Mouse (Mus musculus) liver, embryonic 14.5 days (tissue): ENCODE measurements around the gene B3gnt2. TPM values are rescaled to one million over a fixed set of nuclear protein-coding genes. Genes with fewer than 3 reads are reported as not detected.

Experiments
- ATAC-seq: fragments of 200-750 bp; cut with Nextera tagmentation; 2 replicates; pipeline ENCODE4 v1.8.0; 2017; ENCODE audit warnings: moderate number of reproducible peaks, mild to moderate bottlenecking, moderate library complexity; ENCODE audit not compliant: insufficient read depth
- DNase-seq, 3 experiments: peaks; one replicate each; pipeline ENCODE4 v3.0.0-alpha.2; 2012 to 2013; ENCODE audit warnings: low read depth in 3 of 3, low spot score in 3 of 3
- H3K27ac ChIP-seq: fragments of 300-500 bp; sonication (generic); 2 replicates; pipeline ENCODE4 v1.5.1; 2014; ENCODE audit warnings: moderate library complexity, mild to moderate bottlenecking, control low read depth, inconsistent platforms
- H3K27me3 ChIP-seq: fragments of 300-500 bp; sonication (generic); 2 replicates; pipeline ENCODE4 v1.6.1; 2014; ENCODE audit warnings: mild to moderate bottlenecking, low read length, moderate library complexity; ENCODE audit not compliant: control insufficient read depth, insufficient read depth
- H3K36me3 ChIP-seq: fragments of 300-500 bp; sonication (generic); replicated peaks from 2 replicates; pipeline ENCODE4 v1.6.1; 2014; ENCODE audit warnings: low read depth; ENCODE audit not compliant: control insufficient read depth, insufficient read depth
- H3K4me1 ChIP-seq, 2 experiments: fragments of 200-500 bp in 1 of 2; fragments of 300-500 bp in 1 of 2; sonication (generic) in 1 of 2; replicated peaks; 2 replicates each; pipeline ENCODE4 v1.6.1; 2012 to 2014; ENCODE audit warnings: antibody characterized with exemption in 1 of 2, inconsistent platforms in 1 of 2, low read length in 1 of 2; ENCODE audit not compliant: control insufficient read depth in 2 of 2, insufficient read depth in 2 of 2
- H3K4me2 ChIP-seq: fragments of 300-500 bp; sonication (generic); 2 replicates; pipeline ENCODE4 v1.6.1; 2014; ENCODE audit warnings: low read depth, mild to moderate bottlenecking, control low read depth, moderate library complexity
- H3K4me3 ChIP-seq, 2 experiments: fragments of 200-500 bp in 1 of 2; fragments of 300-500 bp in 1 of 2; sonication (generic) in 1 of 2; 2 replicates each; pipeline ENCODE4 v1.5.1; 2012 to 2014; ENCODE audit warnings: low read depth in 2 of 2, low read length in 2 of 2, mild to moderate bottlenecking in 2 of 2, control low read depth in 1 of 2, inconsistent platforms in 1 of 2, moderate library complexity in 1 of 2; ENCODE audit not compliant: insufficient read depth in 1 of 2
- H3K9ac ChIP-seq: fragments of 300-500 bp; sonication (generic); replicated peaks from 2 replicates; pipeline ENCODE4 v1.6.1; 2014; ENCODE audit warnings: mild to moderate bottlenecking, control low read depth, moderate library complexity
- H3K9me3 ChIP-seq: fragments of 300-500 bp; sonication (generic); 2 replicates; pipeline ENCODE4 v1.6.1; 2016; ENCODE audit warnings: low read length, mixed read lengths; ENCODE audit not compliant: control insufficient read depth
- CTCF ChIP-seq: IDR thresholded peaks from 2 replicates; pipeline ENCODE4 v1.5.1; 2016; ENCODE audit warnings: antibody characterized with exemption, low read depth, control low read depth
- EP300 ChIP-seq: IDR thresholded peaks from 2 replicates; pipeline ENCODE4 v1.6.1; 2016; ENCODE audit warnings: antibody characterized with exemption, low read depth
- WGBS: fragments of 180-500 bp; shearing (Covaris S2); extraction: QIAGEN DNeasy Blood & Tissue Kit; methylation state at CpG from one replicate; pipeline ENCODE4 v1.1.7; 2014; ENCODE audit not compliant: insufficient replicate concordance; 5-methylcytosine and 5-hydroxymethylcytosine counted together
- polyA plus RNA-seq, 2 experiments: library from polyadenylated mRNA; depleted of rRNA in 1 of 2; stranded (reverse) in 1 of 2; unstranded in 1 of 2; fragments of >200 nt; fragmentation: Nextera tagmentation in 1 of 2; extraction: Ambion mirVana in 1 of 2; gene quantifications; 2 replicates each; pipeline versions ENCODE4 v1.2.1 to v1.2.3; 2012 to 2014

The B3gnt2 gene
- polyA plus RNA-seq, 2 experiments: 2.3 to 3.6 TPM

DNA sequence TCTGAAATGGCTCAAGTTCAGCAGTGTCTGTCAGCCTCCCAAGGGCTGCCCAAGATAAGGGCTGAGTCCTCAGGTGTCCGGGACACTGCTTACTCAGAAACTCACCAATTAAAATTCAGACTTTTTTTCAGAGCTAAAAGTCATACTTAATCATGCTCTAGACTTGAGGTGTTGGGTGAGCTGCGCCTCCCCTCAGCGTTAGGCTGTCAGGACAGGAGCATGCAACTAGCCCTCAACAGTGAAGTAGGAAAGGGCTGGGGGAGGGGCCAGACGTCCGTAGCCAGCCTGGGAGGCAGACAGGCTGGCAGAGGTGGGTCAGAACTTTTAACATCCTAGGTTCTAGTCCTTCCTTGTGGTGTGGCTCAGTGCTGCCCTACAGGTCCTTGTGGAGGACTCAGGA lies 108.2 kb downstream of the B3gnt2 start:
- Histone ChIP-seq H3K27me3 (no peaks in the 10 kb centered on the region), H3K9ac (no peak overlapping the region), H3K4me1 (peaks cover 0 to 2% of the 10 kb centered on the region in 2 experiments; a peak in 1 of 4 replicates), H3K4me2 (no peak overlapping the region), H3K27ac (no peak overlapping the region), H3K9me3 (no peaks in the 10 kb centered on the region), H3K4me3 (no peak overlapping the region), H3K36me3 (no peaks in the 10 kb centered on the region)
- ATAC-seq (no peak), DNase-seq (no peak)
- TF ChIP-seq CTCF (no peak), EP300 (no peak)
- 19% methylated on average over 5 of the region's 5 CpGs for WGBS

DNA sequence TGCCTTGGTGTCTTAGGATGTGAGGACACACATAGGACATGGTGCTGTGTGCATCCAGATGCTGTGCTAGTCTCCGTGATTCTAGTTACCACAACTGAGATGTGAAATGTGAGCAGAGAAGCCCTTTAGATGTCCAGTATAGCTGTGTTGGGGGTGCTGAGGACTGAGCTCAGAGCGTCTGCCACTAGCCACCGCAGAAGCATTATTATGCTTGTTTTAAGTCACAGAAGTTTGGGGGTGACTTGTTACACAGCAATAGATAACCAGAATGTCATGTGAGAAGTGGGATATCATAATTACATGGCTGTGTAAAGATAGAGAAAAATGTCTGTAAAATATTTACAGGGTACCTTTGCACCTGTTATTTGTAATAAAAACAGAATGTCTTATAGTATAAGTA lies 109.2 kb downstream of the B3gnt2 start:
- DNase-seq (no peak), ATAC-seq (no peak)
- Histone ChIP-seq H3K4me3 (no peak overlapping the region), H3K4me2 (no peak overlapping the region), H3K36me3 (no peaks in the 10 kb centered on the region), H3K9me3 (no peaks in the 10 kb centered on the region), H3K9ac (no peak overlapping the region), H3K27me3 (no peaks in the 10 kb centered on the region), H3K4me1 (peaks cover 0 to 2% of the 10 kb centered on the region in 2 experiments; a peak in 1 of 4 replicates), H3K27ac (no peak overlapping the region)
- TF ChIP-seq CTCF (no peak), EP300 (no peak)
- 62% methylated on average over 3 of the region's 3 CpGs for WGBS

DNA sequence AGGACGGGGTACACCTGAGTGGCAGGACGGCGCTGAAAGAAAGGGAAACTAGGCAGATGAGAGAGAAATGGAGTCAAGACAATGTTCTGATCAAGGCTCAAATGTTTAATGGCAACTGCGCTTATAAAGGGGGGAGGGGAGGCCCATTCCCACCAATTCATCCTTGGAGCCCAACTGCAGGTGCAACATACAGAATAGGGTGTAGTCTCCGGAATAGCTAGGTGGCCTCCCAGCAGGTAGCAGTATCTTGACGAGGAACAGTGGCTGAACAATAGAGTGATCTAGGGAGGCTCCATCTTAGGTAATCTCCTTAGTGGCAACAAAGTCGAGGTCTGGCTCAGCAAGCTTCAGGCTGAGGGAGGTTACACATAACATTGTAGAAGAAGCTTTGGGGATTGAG lies 113.4 kb downstream of the B3gnt2 start:
- H3K27me3 ChIP-seq: no peaks in the 10 kb centered on the region
- no peak overlapping the region for H3K27ac ChIP-seq
- H3K4me1 ChIP-seq: no peaks in the 10 kb centered on the region
- TF ChIP-seq EP300: no peak
- TF ChIP-seq CTCF: no peak
- ATAC-seq (no peak), DNase-seq (no peak)
- H3K9ac ChIP-seq: no peak overlapping the region
- H3K9me3 ChIP-seq: no peaks in the 10 kb centered on the region
- WGBS: 64% methylated on average over 7 of the region's 7 CpGs
- no peak overlapping the region for H3K4me2 ChIP-seq
- no peaks in the 10 kb centered on the region for H3K36me3 ChIP-seq
- H3K4me3 ChIP-seq: no peak overlapping the region

DNA sequence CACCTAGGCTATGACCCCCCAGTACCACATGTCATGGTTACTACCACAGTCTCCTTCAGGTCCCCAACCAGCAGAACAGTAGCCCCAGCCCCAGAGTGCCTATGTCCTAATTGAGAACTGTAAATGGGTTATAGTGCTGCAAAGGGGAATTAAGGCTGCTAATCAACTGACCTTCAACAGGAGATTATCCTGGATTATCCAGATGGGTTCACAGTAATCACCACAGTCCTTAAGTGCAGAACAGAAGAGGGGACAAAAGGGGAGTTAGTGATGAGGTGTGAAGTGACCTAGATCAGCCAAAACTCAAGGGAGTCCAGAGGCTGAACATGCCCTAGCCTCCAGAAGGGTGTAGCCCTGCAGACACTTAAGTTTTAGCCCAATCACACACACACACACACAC lies 115.4 kb downstream of the B3gnt2 start:
- Histone ChIP-seq H3K9me3 (no peaks in the 10 kb centered on the region), H3K4me1 (no peaks in the 10 kb centered on the region), H3K27me3 (no peaks in the 10 kb centered on the region), H3K4me3 (no peak overlapping the region), H3K9ac (no peak overlapping the region), H3K36me3 (no peaks in the 10 kb centered on the region), H3K4me2 (no peak overlapping the region), H3K27ac (no peak overlapping the region)
- ATAC-seq: no peak
- DNase-seq: no peak
- TF ChIP-seq CTCF (no peak), EP300 (no peak)

DNA sequence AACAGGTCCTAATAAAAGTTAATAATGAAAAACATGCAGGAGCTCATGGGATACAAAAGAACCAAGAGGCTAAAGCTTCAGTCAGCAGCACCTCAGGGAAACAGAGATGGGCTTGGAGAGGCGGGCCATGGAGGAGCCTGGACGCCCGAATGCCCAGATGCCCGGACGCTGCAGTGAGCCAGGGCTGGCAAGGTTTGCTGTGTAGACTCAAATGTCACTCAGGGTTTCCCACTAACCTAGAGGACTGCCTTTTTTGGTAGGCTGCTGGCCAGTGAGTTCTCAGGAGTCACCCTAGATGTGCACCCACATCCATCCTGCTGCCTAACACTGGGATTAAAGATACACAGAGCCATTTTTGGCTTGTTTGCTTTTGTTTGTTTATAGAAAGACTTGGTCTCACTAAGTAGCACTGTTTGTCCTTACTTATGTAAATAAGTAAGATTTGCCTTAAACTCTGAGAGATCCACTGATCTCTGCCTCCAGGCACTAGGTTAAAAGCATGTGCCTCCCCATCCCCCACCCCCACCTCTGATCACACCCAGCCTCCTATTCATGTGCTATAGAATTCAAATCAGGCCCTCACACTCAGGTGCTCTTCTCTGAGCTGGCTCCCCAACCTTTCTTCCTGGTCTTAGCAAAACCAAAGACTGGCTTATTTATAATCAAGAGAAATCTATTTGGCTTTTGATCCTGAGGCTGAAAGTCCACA lies 117.0 kb downstream of the B3gnt2 start:
- Histone ChIP-seq H3K4me3 (no peak overlapping the region), H3K9me3 (no peaks in the 10 kb centered on the region), H3K4me2 (no peak overlapping the region), H3K27ac (no peak overlapping the region), H3K27me3 (no peaks in the 10 kb centered on the region), H3K9ac (no peak overlapping the region), H3K4me1 (no peaks in the 10 kb centered on the region), H3K36me3 (no peaks in the 10 kb centered on the region)
- ATAC-seq: no peak
- no peak for TF ChIP-seq CTCF
- TF ChIP-seq EP300: no peak
- 76% methylated on average over 5 of the region's 5 CpGs for WGBS
- no peak for DNase-seq
